Mouse (Mus musculus): ENCODE measurements around the gene Cwh43. TPM values are rescaled to one million over a fixed set of nuclear protein-coding genes. Genes with fewer than 3 reads are reported as not detected.
A peak's percentile ranks its signal among the peaks of the same experiment; 100 is the strongest.

Gene Cwh43
- total RNA-seq, 4 experiments from 2014 or later = not detected

DNA sequence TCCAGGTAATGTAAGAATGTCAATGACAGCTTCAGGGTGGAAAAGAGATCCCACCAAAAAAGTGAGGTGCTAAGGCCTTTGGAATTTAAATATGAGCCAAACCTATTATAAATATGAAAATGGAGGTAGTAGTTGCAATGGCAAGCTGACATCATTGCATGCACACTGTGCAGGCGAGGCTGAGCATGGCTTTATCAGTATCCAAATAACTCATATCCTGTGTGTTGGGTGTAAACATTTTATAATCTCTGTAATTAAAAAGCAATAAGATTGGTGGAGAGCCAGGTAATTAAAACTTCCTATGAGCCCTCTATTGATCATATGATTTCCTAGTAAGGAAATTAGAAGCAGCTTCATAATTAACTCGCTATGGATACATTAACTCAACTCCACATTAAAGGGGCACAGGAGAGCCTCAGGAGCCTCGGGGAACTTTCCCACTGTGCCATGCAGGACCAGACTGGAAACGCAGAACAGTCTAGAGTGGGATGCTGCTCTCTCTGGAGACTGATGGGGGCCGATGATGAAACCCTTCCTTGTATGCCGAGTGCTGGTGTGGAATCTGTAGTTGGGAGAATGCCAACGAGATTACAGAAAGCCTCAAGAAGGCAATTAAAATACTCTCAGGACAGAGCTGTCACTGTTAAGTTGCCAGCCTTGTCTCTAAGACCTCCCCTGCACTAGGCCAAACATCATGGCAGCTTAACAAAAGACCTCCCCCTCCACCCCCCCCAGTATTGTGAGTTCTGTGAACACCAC lies 5.9 kb upstream of the Cwh43 start:
- DNase-seq (ENCODE audit: low spot score) = no peak

DNA sequence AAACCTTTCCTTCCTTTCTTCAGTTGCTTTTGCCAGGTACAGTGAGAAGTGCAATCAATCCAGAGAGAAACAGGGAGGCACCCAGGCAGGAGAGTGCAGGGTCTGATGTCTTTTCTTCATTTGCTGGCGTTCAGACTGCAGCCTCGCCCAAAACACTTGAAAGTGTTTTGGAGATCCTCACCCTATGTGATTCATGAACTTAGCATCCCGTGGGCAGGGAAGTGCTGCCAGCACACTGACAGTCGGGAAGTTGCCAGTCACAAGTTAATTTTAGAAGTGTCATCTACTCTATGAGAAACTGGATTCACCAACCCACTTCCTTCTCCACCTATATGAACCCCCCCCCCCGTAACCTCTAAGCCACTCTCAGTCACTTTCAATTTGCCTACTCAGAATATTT lies 4.5 kb upstream of the Cwh43 start:
- no peak for DNase-seq (ENCODE audit: low spot score)

DNA sequence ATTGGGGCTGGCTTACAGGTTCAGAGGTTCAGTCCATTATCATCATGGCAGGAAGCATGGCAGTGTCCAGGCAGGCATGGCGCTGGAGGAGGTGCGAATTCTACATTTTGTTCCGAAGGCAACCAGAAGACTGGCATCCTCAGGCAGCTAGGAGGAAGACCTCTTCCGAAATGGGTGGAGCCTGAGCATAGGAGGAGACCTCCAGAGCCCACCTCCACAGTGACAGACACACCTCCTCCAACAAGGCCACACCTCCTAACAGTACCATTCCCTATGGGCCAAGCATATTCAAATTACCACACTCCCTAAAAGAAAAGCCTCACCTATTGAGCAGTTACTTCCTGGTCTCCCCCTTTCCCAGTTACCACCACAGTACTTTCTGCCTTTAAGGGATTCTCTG lies 3.0 kb upstream of the Cwh43 start:
- no peak for DNase-seq (ENCODE audit: low spot score)

DNA sequence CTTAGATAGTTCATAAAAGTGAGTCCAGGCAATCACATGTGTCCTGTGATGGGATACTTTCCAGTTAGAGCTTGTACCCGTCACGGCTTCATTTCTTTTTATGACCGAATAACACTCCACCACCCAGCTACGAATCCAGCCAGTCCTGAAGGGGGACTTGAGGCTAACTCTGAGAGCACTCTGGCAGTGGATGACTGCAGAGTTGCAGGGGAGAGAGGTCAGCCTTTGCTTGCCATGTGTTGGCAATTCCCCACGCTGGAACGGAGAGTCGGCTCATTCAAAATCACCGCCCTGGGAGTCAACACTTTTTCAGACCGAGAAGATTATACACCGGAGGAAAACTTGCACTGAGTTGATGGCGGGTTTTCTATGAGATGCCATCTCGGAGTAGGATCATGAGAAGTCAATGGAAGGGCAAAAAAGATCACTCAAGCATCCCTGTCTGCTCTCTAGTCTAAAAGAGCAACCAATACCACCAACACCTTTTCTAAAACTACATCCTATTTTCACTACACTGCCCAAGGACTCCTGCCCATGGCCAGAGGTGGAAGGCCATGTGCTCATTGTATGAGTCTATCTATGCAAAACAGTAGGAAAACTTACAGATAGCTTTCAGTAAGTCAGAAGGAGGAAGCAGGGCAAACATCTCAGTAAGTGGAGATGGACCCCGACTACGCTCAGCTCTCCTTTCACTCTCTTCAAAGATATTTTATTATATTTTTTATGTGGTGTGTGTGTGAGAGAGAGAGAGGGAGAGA lies 2.4 kb upstream of the Cwh43 start:
- no peak for DNase-seq (ENCODE audit: low spot score)

DNA sequence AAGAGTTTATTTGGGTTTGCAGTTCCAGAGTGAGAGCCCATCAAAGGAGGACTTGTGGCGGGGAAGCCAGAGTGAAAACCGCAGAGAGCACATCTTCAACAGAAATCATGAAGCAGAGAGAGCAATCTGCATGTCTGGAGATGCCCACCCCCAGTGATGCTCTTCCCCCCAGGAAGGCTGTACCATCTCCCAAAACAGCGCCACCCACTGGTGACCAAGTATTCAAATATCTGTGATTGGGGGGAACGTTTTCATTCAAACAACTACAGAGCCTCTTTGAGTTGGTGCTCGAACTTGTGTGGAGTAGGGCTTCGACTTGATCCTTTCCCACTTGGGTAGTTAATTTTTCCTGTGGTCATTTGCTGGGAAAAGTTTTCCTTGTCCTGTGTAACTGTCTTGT lies 1.1 kb upstream of the Cwh43 start:
- no peak for DNase-seq (ENCODE audit: low spot score)

DNA sequence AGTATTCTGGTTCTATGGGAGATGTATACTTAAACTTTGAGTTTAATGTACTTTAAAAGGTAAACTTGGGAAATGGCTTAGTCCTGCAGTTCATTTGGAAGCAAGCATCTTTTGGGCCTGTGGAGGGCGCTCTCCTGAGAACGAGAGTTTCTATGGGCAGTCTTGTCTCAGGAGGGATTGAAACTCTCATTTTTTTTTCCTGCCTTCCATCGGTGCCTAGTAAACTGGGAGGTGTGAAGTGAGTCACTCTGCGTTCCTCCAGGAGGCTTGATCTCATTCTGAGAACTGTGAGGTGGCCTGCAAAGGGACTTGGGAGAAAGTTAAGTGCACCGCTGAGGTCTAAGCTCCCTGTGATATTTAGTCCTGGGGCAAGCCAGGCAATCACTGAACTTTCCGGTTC lies 986 bp downstream of the Cwh43 start:
- DNase-seq (ENCODE audit: low spot score) = no peak

DNA sequence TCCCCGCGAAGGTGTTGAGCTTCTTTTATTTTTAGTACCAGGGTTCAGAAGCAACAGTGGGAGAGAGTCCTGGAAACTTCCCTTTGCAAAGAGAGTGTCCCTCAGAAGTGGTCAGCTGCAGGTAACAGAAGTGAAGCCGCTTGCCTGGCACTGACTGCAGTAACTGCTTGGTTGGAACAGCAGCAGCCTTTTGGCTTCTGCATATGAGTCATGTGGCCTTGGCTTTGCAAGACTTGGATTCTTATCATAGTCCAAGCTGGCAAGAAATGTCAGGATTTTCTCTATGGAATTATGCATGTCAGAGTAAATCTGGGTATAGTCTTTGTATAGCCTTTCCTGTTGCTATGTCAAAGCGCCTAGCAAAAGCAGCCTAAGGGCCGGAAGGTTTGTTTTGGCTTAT lies 4.1 kb downstream of the Cwh43 start:
- no peak for DNase-seq (ENCODE audit: low spot score)

DNA sequence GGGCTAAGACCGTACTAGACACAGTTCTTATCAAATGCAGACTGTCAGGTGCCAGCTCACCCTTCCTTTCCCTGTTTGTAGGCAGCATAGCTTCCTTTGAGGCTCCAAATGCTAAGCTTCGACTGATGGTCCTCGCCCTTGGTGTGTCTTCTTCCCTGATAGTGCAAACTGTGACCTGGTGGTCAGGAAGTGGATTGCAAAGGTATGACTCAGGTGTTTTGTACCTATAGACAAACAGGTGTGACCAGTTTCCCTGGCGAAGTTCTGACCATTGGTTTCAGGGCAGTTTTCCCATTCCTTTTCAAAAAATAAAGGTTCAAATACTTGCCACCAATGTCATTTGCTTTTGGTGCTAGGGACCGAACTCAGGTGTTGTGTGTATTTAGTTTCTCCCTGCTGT lies 5.9 kb downstream of the Cwh43 start:
- no peak for DNase-seq (ENCODE audit: low spot score)

DNA sequence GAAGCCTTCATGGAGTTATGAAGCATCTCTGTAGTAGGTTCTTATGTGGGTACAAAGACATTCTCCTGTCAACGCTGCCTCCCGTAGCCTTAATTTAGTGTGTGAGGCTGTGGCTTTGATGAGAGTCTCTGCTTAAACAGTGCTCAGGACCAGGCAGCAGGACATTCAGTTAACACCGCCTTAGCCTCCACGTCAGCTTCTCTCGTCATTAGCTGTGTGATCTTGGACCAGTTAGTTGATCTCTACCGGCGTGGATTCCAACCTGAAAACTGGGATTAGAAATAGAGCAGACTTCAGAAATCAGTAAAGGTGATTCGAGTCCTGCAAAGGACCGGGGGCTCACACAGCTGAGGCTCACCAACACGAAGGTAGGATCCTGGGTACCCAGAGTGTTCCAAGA lies 8.3 kb downstream of the Cwh43 start:
- no peak for DNase-seq (ENCODE audit: low spot score)

DNA sequence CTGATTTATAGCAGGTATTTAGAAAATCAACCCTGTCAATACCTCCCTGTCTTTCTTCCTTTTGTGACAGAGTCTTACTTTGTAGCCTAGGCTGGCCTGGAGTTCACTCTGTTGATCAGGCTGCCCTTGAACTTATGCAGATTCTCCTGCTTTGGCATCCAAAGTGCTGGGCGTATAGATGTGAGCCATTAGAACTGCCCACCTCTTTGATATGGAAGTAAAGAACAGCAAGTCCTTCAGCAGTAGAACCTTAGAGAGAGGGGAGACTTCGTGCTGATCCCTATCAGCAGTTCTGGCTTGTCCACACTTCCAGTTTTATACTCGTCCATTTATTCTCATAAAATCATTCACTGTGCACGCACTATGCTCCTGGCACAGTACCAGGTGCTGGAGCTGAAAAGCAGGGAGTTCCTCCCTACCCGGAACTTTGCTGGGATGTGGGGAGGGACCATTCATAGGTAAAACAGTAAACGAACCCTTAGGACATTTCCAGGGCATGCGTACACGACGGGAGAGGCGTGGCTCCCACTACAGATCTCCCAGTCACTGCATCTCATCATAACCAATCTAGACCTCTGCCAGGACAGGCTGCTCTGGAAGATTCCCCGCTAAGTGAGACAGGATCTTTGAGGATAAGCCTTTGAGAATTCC lies 13.3 kb downstream of the Cwh43 start:
- DNase-seq (ENCODE audit: low spot score) = no peak

DNA sequence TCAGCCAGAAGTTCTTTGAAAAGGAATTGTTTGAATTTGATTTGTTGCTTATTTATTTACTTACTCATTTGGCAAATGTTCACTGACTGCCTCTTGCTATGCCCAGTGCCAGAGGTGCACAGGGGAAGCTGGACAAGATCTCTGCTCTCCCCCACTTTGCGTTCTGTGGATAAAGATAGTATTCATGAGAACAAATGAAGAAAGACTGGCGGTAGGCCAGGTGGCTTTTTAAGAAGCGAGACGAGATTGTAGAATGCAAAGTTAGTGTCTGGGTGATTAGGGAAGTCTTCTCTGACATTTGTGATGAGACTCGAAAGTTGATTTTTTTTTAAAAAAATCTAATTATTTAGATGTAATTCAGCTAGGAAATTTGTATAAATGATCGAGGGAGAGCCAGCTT lies 20.9 kb downstream of the Cwh43 start:
- no peak for DNase-seq (ENCODE audit: low spot score)

DNA sequence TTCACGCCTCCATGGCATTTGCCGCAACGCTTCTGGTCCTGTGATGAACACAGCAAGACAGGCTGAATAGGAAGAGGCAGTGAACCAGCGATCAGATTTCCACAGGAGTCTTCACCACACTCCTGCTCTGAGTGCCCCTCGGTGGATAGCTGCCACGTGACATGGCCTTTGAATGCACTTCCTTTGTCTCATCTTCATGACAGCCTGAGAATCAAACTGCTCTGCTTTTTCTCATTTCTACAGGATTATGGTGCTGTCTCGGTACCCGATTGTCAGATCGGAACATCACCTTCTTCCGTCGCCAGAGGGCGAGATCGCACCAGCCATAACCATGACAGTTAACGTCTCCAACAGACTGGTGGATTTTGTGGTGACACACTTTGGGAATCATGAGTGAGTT lies 25.7 kb downstream of the Cwh43 start:
- peak; percentile 63 for DNase-seq (ENCODE audit: low spot score)

DNA sequence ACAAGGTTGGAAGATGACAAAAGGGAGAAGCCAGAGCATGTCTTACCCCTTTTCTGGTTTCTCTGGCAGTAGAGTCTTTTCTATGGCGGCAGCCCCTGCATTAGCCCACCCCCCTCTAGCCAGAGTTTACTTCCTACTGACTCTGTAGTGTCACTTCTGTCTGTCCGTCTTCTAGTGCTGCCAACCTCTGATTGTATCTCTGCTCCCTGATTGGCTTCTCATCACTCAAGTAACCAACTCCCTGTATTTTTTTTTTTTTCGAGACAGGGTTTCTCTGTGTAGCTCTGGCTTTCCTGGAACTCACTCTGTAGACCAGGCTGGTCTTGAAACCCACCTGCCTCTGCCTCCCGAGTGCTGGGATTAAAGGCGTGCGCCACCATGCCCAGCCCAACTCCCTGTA lies 26.9 kb downstream of the Cwh43 start:
- DNase-seq (ENCODE audit: low spot score) = no peak

DNA sequence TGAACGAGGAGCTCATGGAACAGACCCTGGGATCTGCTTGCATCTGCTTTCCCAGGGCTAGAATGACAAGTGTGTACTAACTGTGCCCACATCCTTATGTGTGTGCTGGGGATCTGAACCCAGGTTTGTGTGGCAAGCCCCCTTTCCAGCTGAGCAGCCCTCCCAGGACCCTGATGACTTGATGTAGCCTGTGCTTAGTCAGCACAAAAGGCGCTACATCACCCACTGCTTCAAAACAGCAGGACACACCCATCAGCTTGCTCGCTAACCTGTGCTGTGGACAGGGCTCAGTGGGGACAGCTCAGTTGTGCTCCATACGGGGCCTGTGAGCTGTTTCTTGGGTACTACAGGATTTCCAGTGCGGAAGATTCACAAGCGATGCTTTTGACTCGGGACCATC lies 28.9 kb downstream of the Cwh43 start:
- no peak for DNase-seq (ENCODE audit: low spot score)

DNA sequence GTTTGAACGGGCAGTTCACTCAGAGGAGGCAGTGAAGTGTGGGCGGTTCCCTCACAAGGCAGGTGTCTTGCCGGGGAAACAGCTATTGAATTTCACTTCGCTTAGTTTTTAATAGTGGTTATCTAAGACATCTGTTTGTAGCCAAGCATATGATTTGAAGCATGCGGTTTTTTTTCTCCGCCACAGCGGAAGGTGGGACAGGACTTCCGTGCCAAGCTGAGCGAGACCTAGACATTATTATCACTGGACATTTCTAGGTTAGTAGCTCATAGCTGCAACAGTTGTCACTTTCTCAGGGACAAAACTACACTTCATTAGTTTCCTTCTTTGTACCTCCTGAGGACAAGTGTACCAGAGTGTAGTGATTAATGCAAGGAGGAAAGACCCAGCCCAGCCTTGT lies 36.3 kb downstream of the Cwh43 start:
- DNase-seq (ENCODE audit: low spot score) = no peak

DNA sequence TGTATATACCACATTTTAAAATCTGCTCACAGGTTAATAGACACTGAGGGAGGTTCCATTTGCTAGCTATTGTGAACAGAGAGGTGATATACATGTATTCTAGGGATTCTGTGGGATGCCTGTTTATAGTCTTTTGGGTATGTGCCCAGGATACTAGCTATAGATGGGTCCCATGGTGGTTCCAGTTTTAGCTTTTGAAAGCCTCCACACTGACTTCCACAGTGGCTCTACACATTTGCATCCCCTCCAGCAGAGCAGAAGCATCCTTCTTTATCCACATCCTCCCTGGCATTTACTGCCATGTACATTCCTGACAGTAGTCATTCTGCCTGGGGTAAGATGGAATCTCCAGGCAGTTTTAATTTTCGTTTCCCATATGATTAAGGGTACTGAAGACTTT lies 44.4 kb downstream of the Cwh43 start:
- no peak for DNase-seq (ENCODE audit: low spot score)

DNA sequence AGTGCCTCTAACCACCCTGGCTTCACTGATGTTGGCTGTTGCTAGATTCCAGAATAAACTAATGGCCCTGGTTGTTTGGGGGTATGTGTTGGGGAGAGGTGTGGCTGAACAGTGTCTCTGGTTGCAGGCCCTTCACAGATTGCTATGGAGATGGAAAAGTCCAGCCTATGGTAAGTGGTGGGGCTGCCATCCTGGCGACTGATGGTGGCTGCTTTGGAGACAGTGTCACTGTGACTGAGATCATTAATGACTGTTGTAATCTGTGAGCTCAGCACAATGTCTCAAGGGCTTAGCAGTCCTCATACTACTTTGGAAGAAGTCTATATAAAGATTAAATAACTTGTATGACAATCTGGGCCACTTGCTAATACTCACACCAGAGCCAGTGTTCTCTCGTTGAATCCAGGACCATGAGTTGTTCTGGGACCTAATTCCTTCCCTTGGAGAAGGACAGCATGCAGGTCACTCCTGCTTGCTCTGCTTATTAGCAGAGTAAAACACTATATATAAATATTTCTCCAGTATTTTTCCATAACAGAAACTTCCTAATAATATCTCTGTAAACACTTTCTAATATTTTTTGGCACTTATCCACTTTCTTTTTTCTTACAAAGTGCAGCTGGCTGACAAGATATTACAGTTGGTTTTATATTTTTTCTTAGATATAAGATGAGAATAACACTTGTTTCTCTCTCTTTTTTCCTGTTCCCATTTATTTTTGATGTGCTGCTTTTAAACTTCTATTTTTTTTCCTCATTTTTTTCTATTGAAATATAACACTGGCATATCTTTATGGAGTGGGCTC lies 48.8 kb downstream of the Cwh43 start:
- DNase-seq (ENCODE audit: low spot score) = no peak

DNA sequence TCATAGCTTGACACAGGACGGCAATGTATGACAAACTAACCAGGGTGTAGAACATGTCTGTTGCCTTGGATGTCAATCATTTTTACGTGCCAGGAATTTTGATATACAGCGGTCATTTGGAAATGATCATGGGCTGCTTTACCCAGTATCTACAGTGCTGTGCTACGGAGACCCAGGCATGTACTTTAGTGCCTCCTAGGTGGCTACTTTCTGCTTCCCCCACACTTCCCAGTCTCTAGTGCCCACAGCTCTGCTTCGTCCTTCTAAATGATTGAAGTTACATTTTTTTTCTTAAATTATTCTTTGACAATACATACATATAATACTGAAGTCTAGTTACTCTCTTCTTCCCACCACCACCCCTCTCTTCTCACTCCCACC lies 49.4 kb downstream of the Cwh43 start:
- no peak for DNase-seq (ENCODE audit: low spot score)

DNA sequence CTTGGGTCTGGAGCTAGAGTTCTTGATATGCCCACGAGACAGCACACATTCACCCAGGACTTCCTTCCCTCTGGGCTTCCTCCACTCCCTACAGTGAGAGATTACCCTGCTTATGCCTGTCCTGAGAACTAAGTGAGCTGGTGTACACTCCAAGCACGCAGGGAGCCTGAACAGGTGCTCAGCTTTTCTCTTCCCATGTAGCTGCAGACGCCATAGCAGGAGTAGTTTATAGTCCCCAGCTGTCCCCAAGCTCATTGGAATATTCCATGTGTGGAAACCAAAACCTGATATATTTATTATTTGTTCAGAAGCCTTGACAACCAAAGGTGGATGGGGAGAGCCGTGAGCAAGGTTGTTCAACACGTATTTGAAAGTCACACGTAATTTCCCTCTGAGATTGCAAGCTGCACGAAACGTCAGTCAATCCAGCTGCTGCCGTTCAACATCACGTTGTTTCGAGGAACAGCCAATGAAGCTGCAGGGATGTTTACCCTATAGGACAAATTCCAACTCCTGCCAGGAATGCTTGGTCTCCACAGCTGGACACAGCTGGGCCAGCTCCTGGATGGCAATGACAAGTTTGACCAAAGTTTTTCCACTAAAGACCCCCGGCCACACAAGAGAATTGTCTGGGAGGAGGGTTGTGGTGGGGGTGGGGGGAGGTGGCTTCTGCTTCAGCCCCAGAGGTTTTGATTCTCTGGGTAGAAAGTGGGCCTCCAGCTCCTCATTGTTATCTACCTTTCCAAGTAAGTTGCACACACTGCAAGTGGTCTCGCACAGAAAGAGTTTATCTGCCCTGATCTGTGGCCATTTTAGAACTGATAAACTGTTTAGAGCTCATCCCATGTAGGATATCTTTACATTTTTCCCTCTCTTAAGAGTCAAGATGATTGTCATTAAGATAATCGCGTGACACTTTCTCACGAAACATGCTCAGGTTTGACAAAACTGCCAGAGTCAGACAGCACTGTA lies 62.9 kb downstream of the Cwh43 start:
- DNase-seq (ENCODE audit: low spot score) = no peak

DNA sequence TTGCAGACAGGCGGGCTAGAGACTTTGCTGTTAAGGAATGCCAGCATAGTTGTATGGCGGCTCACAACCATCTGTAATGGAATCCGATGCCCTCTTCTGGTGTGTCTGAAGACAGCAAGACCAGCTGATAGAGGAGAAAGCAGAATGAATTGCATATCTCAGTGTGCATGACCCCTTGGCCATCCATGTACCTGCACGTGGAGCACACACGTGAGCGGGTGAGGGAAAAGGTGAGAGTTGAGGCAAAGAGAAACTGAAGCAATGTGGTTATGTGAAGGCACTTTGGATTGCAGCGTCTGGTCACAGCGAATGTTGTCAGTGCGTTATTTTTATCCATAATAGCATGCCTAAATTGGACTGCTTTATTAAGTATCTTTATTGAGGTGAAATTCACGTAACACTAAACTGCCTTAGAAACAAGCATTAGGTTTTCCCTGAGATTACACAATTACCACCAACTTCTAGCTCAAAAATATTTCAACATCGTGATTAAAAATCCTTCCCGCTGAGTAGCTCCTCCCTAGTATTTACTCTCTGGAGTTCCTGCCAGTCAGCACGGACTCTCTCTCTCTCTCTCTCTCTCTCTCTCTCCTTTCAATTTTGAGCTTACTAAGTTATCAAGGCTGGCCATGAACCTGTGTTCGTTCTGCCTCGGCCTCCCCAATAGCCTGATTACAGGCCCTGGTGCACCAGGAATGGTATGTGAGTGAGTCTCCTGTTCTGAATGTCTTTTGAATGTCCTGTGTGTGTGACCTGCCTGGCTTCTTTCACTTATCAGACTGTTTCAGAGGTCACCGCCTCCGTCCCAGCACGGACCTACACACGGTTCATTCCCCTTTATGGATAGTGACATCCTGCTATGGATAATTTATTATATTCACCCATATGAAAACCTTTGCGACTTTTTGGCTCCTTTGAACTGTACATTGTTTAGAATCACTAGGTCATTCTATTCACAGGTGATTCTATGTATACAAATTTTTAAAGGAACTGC lies 68.8 kb downstream of the Cwh43 start:
- DNase-seq (ENCODE audit: low spot score) = no peak

All from heart, adult 8-10 months (tissue).